Mouse (Mus musculus) embryonic facial prominence, embryonic 14.5 days (tissue): ENCODE measurements around the gene Gm136. TPM values are rescaled to one million over a fixed set of nuclear protein-coding genes. Genes with fewer than 3 reads are reported as not detected.

Source experiments
- ATAC-seq: fragments of 200-750 bp; cut with Nextera tagmentation; 2 replicates; pipeline ENCODE4 v1.8.0; 2017; ENCODE audit warnings: low read depth, moderate number of reproducible peaks, moderate TSS enrichment
- DNase-seq: peaks from one replicate; pipeline ENCODE4 v3.0.0-alpha.2; 2015; ENCODE audit warnings: low spot score
- H3K27ac ChIP-seq: fragments of 300-500 bp; sonication (generic); replicated peaks from 2 replicates; pipeline ENCODE4 v1.5.1; 2014; ENCODE audit warnings: low read depth, mild to moderate bottlenecking, low read length, moderate library complexity
- H3K27me3 ChIP-seq: fragments of 300-500 bp; sonication (generic); replicated peaks from 2 replicates; pipeline ENCODE4 v1.6.1; 2014; ENCODE audit warnings: low read length; ENCODE audit not compliant: control insufficient read depth, insufficient read depth
- H3K36me3 ChIP-seq: fragments of 300-500 bp; sonication (generic); 2 replicates; pipeline ENCODE4 v1.6.1; 2014; ENCODE audit warnings: low read length, mixed read lengths; ENCODE audit not compliant: control insufficient read depth, insufficient read depth
- H3K4me1 ChIP-seq: fragments of 300-500 bp; sonication (generic); 2 replicates; pipeline ENCODE4 v1.6.1; 2014; ENCODE audit warnings: antibody characterized with exemption, low read length; ENCODE audit not compliant: control insufficient read depth, insufficient read depth
- H3K4me2 ChIP-seq: fragments of 300-500 bp; sonication (generic); 2 replicates; pipeline ENCODE4 v1.6.1; 2014; ENCODE audit warnings: low read depth, mild to moderate bottlenecking, low read length, moderate library complexity, mixed read lengths
- H3K4me3 ChIP-seq: fragments of 300-500 bp; sonication (generic); 2 replicates; pipeline ENCODE4 v1.5.1; 2014; ENCODE audit warnings: low read depth, mild to moderate bottlenecking, low read length
- H3K9ac ChIP-seq: fragments of 300-500 bp; sonication (generic); 2 replicates; pipeline ENCODE4 v1.6.1; 2014; ENCODE audit warnings: low read depth, mild to moderate bottlenecking, low read length, moderate library complexity, mixed read lengths
- H3K9me3 ChIP-seq: fragments of 300-500 bp; sonication (generic); 2 replicates; pipeline ENCODE4 v1.6.1; 2016; ENCODE audit warnings: low read length; ENCODE audit not compliant: control insufficient read depth
- whole genome bisulfite sequencing: fragments of 180-500 bp; shearing (Covaris S2); extraction: QIAGEN DNeasy Blood & Tissue Kit; methylation state at CpG from one replicate; pipeline ENCODE4 v1.1.7; 2014; 5-methylcytosine and 5-hydroxymethylcytosine counted together
- polyA plus RNA-seq: library from polyadenylated mRNA; unstranded; fragments of >200 nt; fragmentation: Nextera tagmentation; extraction: Ambion mirVana; gene quantifications from 2 replicates; pipeline ENCODE4 v1.2.1, GENCODE M21; 2014

The Gm136 gene
- polyA plus RNA-seq: not detected in 2 replicates

- DNase-seq: no peak
- H3K27me3 ChIP-seq: no peaks in the 10 kb centered on the region
- H3K4me3 ChIP-seq: no peak within 1 kb of the TSS
Measured at GRCm38 (mm10) chr4:34756163-34756562, at the start of gene Gm136. Gene Gm136, minus strand, starts transcription at chr4:34756263.

DNA sequence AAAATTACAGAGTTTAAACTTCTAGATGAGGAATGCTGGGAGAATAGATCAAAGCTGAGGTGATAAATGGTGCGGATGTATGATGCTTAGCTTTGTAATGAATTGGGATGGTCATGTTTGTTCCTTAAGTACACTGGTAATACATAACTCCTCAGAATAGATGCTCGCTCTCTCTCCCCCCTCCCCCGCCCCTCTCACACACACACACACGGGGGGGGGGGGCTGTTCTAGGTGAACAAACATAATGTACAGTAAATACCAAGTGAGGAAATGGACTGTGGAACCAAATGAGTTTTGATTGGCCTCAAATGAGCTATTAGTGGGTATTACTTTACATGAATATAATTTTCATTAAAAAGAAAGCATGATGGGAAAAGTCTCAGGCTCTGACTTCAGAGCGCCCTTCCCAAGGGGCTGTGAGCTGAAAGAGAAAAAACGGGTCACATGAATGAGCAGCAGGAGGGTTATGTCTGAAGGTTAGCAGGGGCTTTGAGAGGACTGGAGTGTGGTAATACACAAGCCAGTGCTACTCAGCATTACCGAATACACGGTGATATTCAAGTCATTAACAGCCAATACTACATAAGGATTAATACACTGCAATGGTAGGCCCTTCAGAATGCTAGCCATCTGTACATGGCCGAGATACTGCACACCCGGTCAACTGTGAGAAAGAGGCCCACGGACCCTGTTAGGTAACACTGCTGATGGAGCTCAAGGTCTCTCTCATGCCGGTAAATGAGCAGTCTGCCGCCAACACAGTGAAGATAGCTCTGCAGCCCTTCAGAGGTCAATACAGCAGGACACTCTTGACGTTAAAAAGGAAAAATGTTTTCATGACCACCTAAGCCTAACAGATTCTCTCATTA lies 45.3 kb upstream of the Gm136 start:
- WGBS: 84% methylated on average over 14 of the region's 14 CpGs
- Histone ChIP-seq H3K9ac (no peak overlapping the region), H3K4me1 (no peaks in the 10 kb centered on the region), H3K4me2 (no peak overlapping the region), H3K36me3 (peaks cover 33% of the 10 kb centered on the region), H3K27me3 (no peaks in the 10 kb centered on the region), H3K4me3 (no peak overlapping the region), H3K9me3 (no peaks in the 10 kb centered on the region), H3K27ac (no peak overlapping the region)
- ATAC-seq (no peak), DNase-seq (no peak)

More at GRCm38 (mm10) chr4:34756163-34756562, at the start of gene Gm136:
- no peaks in the 10 kb centered on the region for H3K4me1 ChIP-seq
- no peaks in the 10 kb centered on the region for H3K36me3 ChIP-seq
- H3K27ac ChIP-seq: no peak within 1 kb of the TSS
- no peak within 1 kb of the TSS for H3K4me2 ChIP-seq
- WGBS: 87% methylated on average over 1 of the region's 1 CpGs
- H3K9me3 ChIP-seq: no peaks in the 10 kb centered on the region
- no peak within 1 kb of the TSS for H3K9ac ChIP-seq
- ATAC-seq: no peak

DNA sequence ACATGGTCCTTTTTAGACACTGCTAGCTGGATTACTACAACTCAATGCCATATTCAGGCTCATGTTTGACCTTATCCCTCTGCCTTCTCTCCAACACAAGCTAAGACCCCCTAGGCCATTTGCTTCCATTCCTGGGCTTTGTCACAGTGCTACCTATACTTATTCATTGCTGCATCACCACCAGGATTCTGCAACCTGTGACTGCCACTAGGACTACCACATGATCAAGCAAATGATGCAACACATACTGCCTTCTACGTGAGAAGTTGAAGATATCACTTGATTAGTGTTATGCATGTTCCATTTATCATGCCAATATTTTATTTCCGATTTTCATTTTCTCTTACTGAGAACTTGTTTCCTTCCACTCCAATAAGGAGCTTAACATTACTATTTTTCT lies 41.9 kb upstream of the Gm136 start:
- Histone ChIP-seq H3K4me1 (no peaks in the 10 kb centered on the region), H3K36me3 (peaks cover 12% of the 10 kb centered on the region; the same call in 1 of the 2 replicates), H3K9me3 (no peaks in the 10 kb centered on the region), H3K4me3 (no peak overlapping the region), H3K27ac (no peak overlapping the region), H3K9ac (no peak overlapping the region), H3K4me2 (no peak overlapping the region), H3K27me3 (no peaks in the 10 kb centered on the region)
- ATAC-seq (no peak), DNase-seq (no peak)
- 88% methylated on average over 2 of the region's 2 CpGs for WGBS

- Histone ChIP-seq H3K27me3 (no peaks in the 10 kb centered on the region), H3K27ac (no peak overlapping the region), H3K4me2 (no peak overlapping the region), H3K9ac (no peak overlapping the region), H3K36me3 (peaks cover 8% of the 10 kb centered on the region; the same call in 1 of the 2 replicates), H3K4me3 (no peak overlapping the region), H3K9me3 (no peaks in the 10 kb centered on the region), H3K4me1 (no peaks in the 10 kb centered on the region)
- WGBS: 58% methylated on average over 8 of the region's 8 CpGs
- ATAC-seq (no peak), DNase-seq (no peak)
Measured at GRCm38 (mm10) chr4:34797294-34797983, 41.4 kb upstream of the Gm136 start.

DNA sequence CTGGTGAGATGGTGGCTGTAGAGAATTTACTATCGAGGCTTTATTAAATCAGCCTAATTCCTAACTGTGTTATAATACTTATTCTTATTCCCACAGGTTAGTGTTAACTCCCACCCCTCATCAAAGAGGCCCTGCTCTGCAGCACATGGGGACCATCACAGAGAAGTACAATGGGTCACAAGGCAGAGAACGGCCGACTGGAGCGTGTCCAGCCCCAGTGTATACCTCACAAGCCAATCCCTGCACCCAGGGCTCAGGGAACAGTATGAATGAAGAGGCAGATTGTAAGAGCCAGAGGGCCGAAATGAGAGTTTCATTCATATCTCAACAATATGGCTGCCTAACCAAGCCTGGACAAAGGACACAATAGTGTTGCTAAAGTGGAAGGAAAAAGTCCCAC lies 40.2 kb upstream of the Gm136 start:
- no peak for ATAC-seq
- no peaks in the 10 kb centered on the region for H3K9me3 ChIP-seq
- no peaks in the 10 kb centered on the region for H3K4me1 ChIP-seq
- H3K36me3 ChIP-seq: no peaks in the 10 kb centered on the region
- no peak for DNase-seq
- no peak overlapping the region for H3K27ac ChIP-seq
- H3K4me3 ChIP-seq: no peak overlapping the region
- H3K4me2 ChIP-seq: no peak overlapping the region
- H3K9ac ChIP-seq: no peak overlapping the region
- no peaks in the 10 kb centered on the region for H3K27me3 ChIP-seq
- WGBS: 77% methylated on average over 5 of the region's 5 CpGs

DNA sequence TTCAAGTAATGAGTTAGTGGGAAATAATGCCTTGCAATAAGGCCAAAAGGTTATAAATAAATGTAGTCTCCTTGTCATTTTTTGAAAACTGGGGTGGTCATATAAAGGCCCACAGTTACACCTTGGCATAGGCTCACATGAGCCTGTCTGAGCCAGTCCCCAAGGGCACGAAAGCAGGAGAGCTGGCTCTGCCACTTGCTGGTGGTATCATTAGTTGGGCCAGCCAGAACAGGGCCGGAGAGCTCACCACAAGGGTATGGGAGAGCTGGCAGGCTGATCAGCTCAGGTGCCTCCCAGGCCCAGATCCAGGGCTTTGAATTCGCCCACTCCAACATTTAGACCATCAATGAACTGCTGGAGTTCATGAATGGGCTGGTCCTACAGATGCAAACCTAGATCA lies 30.4 kb upstream of the Gm136 start:
- Histone ChIP-seq H3K36me3 (no peaks in the 10 kb centered on the region), H3K4me2 (no peak overlapping the region), H3K27ac (no peak overlapping the region), H3K9ac (no peak overlapping the region), H3K27me3 (no peaks in the 10 kb centered on the region), H3K4me1 (no peaks in the 10 kb centered on the region), H3K4me3 (no peak overlapping the region), H3K9me3 (no peaks in the 10 kb centered on the region)
- ATAC-seq (no peak), DNase-seq (no peak)
- 83% methylated on average over 3 of the region's 3 CpGs for WGBS

DNA sequence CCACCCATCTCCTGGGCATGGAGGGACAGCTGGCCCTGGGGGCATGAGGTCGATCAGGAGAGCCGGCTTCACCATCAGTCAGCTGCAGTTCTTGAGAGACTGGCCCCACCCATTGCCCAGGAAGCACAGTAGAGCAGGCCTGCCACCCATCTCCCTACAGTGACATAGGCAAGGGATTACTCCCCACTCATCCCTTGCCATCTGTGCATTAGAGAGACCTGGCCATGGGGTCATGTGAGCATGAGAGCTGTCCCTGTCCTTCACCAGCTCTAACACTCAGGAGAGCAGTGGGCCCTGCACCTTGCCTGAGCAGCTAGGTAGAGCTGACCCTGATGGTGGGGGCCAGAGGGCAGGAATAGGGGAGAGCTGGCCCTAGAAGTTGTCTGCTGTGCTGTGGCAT lies 29.6 kb upstream of the Gm136 start:
- Histone ChIP-seq H3K27ac (no peak overlapping the region), H3K4me2 (no peak overlapping the region), H3K36me3 (no peaks in the 10 kb centered on the region), H3K9me3 (no peaks in the 10 kb centered on the region), H3K9ac (no peak overlapping the region), H3K27me3 (no peaks in the 10 kb centered on the region), H3K4me3 (no peak overlapping the region), H3K4me1 (no peaks in the 10 kb centered on the region)
- WGBS: 30% methylated on average over 2 of the region's 2 CpGs
- no peak for DNase-seq
- no peak for ATAC-seq

DNA sequence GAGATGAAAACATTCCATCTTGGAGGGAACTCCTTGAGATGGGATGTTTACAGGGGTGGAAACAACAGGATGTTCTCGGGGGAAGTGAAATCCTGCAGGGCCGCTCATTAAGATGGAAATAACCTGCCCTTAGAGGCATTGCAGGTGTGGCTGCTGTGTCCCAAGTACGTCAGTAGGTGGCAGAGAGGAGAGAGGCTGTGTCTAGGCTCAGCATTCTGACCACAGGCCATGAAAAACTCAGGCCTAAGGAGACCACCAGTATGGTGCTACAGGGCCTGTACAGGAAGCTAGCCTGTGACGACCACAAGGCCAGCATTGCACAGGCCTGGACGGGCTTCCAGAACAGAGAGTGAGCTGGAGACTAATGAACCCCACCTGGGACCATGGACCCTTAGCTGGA lies 28.8 kb upstream of the Gm136 start:
- ATAC-seq: no peak
- Histone ChIP-seq H3K4me1 (no peaks in the 10 kb centered on the region), H3K4me3 (no peak overlapping the region), H3K4me2 (no peak overlapping the region), H3K27ac (no peak overlapping the region), H3K36me3 (no peaks in the 10 kb centered on the region), H3K9ac (no peak overlapping the region), H3K9me3 (no peaks in the 10 kb centered on the region), H3K27me3 (no peaks in the 10 kb centered on the region)
- WGBS: 59% methylated on average over 5 of the region's 5 CpGs
- DNase-seq: no peak
